Mouse (Mus musculus) erythroblast, embryonic 14.5 days (primary cell): Measurements from ENCODE around the gene Chchd6.

Experiments
- GATA1 ChIP-seq: IDR thresholded peaks from 2 replicates; pipeline ENCODE4 v1.6.1; 2012; ENCODE audit warnings: low read length, inconsistent platforms, mixed read lengths
- TAL1 ChIP-seq: IDR thresholded peaks from 3 replicates; pipeline ENCODE4 v1.6.1; 2012; ENCODE audit warnings: low read length, inconsistent platforms, mixed read lengths

- no peak for TF ChIP-seq GATA1
- TF ChIP-seq TAL1 = no peak
Observed at GRCm38 (mm10) chr6:89350520-89350919, 244.9 kb downstream of the Chchd6 start.
